Mouse (Mus musculus) frontal cortex, postnatal 36 days (tissue): ENCODE measurements around the gene Slc6a17.

Source experiments
- DNase-seq, 2 experiments: peaks; one replicate each; pipeline ENCODE4 v3.0.0; 2022; ENCODE audit warnings: low spot score in 2 of 2

Gene Slc6a17

DNA sequence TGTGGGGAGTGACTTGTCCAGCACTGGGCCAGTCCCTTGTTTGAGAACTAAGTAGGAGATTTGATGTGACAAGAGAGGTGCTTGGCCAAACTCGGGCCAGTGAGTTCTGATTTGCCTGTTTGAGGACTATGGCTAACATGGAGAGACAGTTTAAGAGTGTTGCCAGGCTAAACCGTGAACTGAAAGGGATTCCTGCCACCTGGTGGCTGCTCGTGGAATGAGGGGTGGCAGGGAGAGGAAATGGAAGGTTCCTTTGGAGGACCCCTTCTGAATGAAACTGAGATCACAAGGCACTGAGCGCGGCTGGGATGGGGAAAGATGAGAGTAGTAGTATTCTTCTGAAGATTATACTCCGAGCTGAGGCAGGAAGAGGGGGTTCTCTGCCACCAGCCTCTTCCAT is 51.2 kb downstream of the Slc6a17 start:
- peak; percentile 76 to 84 for DNase-seq

DNA sequence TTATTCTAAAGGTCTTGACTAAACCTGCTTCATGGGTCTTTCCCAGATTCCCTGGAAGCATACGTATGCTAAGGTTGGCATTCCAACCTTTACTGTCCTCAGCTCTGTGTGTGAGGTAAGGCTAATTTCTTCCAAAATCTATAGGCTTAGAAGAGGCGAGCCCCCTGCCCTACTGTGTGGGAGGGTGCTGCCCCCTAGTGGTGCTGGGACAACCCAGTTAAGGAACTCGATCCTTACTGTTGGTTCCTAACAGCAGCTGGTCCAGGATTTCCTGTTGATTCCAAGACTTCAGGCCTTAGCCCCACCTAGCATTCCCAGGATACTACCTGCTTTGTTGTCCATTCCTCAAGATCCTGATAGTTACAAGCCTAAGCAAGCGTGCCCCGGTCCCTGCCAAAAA is 55.7 kb downstream of the Slc6a17 start:
- peak; percentile 84 to 86 for DNase-seq

DNA sequence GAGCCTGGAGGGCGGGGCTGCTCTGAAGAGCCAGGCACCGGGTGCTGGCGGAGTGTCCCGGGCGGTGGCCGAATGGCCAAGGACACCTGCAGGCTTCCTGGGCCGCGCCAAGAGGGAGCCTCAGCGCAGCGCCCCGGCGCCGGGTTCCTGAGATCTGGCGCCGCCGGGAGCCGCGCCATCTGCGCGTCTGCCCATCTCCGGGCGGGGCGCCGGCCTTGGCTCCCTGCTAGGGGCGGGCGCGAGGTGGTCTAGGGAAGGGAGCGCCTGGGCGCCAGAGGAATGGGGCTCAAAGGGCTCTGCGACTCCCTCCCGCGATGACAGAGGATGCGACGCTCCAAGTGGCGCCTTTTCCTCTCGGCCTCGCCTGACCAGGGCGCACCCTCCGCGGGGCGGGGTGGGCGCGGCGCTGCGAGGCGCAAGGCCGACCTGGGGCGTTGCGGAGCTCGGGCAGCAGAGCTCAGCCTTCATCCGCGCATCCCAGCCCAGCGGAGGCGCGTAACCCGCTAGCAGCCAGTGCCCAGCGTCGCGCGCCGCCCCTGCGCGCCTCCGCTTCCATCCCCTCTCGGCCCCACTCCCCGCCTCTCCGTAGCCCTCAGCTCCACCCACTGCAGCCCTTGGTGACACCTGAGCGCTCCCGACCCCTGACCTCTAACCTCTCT is 57.9 kb downstream of the Slc6a17 start:
- no peak for DNase-seq

DNA sequence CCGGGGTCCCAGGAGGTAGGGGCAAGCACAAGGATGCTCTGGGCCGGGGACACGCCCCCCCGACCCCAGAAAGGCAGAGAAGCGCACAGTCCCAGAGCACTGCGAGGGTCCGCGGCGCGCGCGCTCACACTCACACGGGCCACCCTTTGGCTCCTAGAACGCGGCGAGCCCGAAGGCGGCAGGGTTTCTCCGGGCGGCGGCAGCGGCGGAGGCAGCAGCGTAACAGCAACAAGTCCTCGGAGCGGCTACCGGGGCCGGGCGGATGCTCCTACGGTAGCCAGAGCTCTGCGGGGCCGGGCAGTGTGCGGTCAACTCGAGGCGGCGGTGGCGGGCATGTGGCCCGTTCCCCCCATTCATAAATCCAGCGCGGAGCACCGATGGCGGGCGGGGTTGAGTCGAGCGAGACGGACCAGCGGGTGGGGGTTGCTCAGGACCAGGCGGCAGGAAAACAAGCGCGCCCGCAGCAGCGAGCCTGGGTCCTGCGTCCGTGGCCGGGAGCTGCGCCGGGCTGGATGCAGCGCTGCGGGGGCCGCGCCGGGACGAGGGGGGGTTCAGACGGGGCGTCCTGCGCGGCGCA is 58.5 kb downstream of the Slc6a17 start, which contains the start of gene Kcnc4:
Gene Kcnc4, minus strand, starts transcription at position 357 of the 577 bp plus-strand sequence.
- no peak for DNase-seq

DNA sequence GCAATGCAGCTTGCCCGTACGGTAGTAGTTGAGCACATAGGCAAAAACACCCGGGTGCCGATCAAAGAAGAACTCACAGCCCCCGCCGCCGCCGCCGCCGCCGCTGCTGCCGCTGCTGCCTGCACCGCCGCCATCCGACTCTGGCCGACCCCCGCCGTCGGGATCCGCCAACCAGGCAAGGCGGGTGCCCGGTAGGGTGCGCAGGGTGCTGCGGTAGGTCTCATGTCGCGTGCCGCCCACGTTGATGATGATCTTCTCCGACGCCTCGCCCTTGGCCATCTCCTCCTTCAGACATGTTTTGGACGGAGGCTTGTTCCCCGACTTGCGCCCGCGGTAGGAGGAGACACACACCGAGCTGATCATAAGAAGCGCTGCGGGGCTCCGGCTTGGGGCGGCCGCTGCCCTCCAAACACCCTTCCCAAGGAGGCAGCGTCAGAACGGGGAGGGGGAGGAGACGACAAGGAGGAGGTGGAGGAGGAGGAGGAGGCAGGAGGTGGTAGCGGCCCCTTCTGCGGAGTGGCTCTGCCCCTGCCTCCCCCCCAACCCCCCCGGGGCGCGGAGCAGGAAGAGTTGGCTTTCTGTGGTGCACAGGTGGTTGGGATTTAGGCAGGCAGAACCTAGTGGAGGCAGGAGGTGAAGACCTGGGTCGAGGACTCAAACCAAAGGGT is 59.2 kb downstream of the Slc6a17 start:
- peak in 1 of 2 experiments; percentile 63 for DNase-seq

DNA sequence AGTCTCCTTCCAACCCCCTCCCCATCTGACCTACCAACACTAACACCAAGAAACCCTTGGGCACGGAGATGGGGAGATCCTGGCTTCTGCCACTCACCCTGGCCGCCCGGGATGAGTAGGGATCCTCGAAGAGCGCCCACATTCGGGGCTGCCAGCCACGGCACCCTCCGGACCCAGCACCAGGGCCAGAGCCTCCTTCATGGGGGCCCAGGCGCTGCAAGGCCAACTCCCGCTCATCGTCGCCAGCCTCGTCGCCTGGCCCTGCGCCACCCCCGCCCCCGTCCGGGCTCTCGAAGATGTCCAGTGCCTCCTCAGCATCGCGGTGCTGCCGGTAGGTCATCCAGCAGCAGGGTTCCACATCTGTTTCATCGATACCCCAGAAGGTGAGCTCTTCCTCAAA is 59.7 kb downstream of the Slc6a17 start:
- no peak for DNase-seq

DNA sequence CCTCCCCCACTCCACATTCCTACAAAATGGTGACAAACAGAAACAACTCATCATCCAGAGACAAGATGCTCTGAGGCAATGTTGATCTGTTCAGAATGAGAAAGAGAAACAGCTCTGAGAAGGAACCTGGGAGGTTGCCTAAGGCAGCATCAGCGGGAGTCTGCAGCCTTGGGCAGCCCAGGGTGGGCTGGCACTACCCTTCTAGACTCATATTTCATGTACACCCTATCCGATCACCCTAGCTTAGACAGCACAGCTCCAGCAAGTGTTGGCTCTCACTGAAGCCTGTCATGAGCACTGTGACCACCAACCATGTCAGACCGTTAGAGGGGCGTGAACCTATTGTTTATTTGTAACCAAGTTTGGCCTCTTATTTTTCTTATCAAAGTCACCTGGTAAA is 63.5 kb downstream of the Slc6a17 start:
- DNase-seq, result no peak

DNA sequence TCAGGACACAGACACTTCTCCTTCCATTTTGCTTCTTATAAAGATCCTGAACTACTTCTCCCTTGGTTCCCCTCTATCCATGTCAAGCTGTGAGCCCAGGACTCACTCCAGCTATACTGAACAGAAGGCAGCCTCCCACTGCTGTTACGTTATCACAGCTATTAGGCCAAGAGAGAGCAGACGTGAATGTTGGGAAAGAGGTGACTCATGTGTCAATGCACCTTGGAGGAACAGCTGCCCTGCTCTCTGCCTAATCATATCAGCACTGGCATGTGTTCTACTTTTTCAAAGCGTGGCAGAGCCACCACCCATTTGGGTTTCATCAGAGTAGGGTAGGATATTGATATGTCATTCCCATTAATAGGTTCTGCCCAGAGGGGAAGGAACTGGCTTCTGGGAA is 71.0 kb downstream of the Slc6a17 start:
- no peak for DNase-seq

DNA sequence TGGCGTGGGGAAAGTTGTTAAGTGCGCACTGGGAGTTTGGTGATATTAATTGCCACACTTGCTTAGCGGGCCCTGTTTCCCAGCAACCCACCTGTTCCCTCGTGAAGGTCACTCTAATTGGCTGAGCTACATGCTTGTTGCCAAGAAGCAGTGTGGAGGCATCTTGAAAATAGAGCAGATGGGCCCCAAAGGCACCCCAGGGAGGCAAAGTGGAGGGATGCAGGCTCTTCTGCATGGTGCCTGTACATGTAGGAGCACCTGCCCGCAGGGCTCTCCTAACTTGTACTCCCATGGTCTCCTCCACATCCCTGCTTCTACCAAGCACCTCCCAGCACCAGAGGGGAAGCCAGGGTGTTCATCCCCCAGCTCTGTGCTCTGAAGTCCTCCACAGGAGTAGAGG is 74.0 kb downstream of the Slc6a17 start:
- no peak for DNase-seq

DNA sequence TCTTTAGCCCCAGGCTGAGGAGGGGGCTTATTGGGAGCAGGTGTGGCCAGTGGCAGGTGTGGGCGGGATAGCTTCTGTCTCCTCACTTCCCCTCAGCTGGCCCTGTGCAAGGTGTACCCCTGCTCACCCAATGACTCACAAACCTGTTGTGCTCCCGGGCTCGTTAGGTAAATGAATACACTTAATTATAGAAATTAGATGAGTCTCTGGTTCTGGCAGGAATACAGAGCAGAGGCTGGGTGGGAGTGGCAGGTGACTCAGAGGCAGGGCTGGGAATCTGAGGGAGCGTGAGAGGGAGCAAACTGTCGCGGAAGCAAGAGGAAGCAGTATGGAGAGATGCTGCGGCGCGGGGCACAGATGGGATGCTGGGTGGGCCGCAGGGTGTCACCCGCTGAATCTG is 75.6 kb downstream of the Slc6a17 start:
- peak; percentile 78 for DNase-seq

DNA sequence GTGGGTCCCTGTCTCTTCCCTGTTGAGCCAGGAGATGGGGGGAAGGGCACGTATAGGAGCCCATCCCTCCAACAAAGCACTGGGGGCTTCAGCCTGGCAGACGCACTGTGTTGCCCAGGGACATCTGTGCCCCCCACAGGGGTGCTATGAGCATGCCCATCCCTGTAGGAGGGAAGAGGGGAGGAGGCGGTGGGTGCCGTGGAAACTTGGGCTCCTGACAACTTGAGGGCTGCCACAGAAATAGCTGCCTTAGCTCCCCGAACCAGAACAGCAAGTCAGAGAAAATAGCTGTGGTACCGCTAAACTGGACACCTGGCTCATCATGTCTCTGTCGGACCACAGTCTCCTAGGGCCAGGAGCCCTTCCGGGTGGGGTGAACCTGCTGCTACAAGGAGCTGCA is 76.5 kb downstream of the Slc6a17 start:
- DNase-seq, result no peak

DNA sequence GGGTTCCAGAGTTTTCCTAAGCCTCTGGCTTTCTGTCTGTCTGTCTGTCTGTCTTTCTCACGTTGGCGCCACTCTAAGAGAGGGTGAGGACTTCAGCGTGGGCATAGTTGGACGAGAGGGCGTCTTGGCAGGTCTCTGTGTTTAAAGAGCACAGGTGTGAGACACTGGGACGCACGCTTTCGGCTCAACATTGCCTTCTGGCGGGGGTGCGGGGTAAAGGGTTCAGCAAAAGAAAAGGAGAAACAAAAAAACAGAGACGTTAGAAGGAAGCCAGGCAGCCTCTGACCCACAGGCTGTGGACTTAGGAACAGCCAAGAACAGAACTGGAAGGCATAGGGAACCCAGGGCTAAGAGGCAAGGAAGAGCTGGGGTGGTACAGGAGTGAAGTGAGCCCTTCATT is 78.5 kb downstream of the Slc6a17 start:
- DNase-seq, result no peak

DNA sequence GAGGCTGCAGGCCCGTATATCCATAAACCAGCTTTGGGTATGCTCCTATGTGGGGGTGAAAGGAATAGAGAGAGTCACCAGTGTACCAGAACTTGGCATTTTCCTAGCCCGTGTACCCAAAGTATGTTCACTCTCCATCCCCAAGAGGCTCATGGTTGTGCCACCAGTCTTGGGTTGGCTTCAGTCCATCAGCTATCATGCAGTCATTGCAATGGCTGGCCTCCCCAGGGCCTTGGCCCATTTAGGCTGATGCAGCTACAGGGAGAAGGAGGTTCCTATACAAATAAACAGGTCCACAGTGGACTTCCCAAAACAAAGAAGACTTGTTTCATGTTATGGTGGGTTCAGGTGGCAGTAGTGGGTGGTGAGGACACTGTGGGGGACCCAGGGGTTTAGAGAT is 80.2 kb downstream of the Slc6a17 start:
- no peak for DNase-seq

DNA sequence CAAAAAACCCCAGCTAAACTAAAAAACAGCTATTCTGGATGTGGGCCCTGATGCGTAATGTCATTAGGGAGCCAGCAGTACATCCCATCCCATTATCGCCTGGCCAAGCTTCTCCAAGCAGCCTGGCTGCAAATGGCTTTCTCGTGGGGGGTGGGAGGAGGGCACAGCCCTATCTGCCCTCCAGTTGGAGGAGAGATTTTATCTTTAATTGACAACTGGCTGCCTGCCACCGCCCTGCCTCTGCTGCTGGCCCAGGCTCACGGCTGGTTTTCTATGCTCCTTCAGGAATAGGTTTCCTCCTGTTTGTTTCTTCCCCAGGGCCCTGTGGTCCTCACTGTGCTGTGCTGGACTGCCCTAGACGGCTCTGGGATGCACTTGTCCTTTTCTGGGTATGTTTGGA is 81.4 kb downstream of the Slc6a17 start:
- no peak for DNase-seq

DNA sequence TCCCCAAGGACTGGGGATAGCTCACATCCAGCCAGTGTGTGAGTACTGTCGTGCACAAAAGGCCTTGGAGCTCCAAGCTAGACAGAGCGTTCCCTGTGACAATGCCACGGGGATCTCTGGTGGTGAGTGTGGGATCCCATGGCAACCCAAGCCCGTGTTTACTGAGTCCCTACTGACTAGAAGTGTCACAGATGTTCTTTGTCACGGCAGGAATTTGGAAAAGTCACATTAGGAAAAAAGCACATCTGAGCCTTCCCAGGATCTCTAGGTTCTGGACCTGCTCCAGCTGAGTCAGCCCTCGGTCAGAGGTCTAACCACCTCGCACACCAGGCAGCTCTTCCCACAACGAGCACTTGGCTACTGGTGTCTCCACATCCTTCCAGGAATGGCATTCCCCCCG is 84.2 kb downstream of the Slc6a17 start:
- DNase-seq, result no peak

DNA sequence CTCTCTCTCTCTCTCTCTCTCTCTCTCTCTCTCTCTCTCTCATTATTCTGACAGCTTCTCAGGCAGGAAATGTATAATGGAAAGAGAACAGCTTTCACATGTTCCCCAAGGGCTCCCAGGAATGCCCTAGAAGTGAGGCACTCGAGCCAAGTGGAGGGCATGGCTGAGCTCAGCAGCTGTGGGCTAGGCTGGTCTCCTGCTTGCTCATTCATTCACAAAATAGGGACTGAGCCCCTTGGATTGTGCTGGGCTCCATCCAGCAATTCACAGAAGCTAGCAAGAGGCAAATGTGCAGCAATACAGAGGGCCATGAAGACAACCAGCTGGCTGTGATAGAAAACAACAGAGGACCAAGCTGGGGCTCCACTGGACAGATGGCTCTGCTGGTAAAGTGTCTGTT is 86.5 kb downstream of the Slc6a17 start:
- DNase-seq, result no peak

DNA sequence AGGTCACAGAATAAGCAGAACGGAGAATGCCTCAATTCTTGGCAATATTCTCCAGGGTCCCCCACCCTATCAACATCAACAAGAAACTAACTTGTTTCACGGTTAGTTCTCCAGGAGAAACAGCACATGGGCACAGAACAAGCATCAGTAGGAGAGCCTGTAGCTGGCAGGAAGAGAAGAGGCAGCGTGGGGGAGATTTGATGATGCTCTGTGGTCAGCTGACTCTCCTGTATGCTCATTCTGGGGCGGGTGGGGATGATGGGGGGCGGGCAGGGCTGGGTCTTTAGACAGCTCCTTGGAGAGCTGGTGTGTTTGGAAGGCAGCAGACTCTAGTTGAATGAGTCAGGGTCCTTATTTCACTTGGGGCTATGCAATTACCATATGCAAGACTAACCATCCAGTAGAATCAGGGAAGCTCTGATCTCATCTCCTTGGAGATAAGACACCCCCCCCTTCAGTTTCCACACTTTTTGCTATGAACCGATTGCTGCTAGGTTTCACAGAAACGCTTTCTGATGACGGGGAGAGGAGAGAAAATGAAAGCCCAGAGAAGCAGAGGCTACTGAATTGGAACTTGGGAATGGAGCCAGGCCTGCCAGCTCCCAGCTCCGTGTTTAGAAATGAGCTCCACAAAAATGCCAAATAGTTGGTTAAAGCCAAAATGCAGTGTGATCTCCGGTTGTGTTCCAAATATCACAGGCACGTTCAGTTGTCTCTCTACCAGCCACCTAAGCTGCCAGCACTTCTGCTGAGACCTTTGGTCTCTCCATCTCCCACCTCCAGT is 93.4 kb downstream of the Slc6a17 start:
- DNase-seq, result peak; percentile 57 to 77

DNA sequence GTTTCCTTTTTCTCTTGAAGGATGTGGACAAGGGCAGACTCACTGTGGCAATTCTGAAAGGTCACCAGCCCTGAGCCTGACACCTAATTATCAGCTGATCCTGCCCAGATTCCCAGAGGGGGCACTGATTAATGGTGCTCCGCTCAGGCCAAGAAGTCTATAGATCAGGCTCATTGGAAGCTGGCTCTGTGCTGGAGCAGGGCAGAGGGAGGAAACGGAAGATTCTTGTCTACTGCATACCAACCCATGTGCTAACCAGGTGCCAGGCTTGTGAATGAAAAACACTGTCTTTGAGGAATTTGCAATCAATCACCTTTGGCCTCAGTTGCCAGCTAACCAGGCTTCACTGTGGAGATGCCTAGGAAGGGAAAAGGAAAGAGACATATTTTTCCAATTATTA is 97.7 kb downstream of the Slc6a17 start:
- no peak for DNase-seq
